Mouse (Mus musculus) bone marrow macrophage, adult 2 months (primary cell): Measurements from ENCODE around the gene Ptgds. TPM values are rescaled to one million over a fixed set of nuclear protein-coding genes. Genes with fewer than 3 reads are reported as not detected.
A peak's percentile ranks its signal among the peaks of the same experiment; 100 is the strongest.

Source experiments
- H3K27ac ChIP-seq: 2 replicates; pipeline ENCODE4 v1.5.1; 2012; ENCODE audit warnings: low read depth, low read length; ENCODE audit not compliant: insufficient read depth
- H3K4me1 ChIP-seq: 2 replicates; pipeline ENCODE4 v1.6.1; 2012; ENCODE audit warnings: low read length; ENCODE audit not compliant: control insufficient read depth, insufficient read depth
- H3K4me3 ChIP-seq: 2 replicates; pipeline ENCODE4 v1.5.1; 2012; ENCODE audit warnings: mild to moderate bottlenecking, low read length, moderate library complexity; ENCODE audit not compliant: insufficient read depth
- CTCF ChIP-seq: IDR thresholded peaks from 2 replicates; pipeline ENCODE4 v1.5.1; 2012; ENCODE audit warnings: low read depth, mild to moderate bottlenecking, low read length, moderate library complexity
- POLR2A ChIP-seq: IDR thresholded peaks from 2 replicates; pipeline ENCODE4 v1.6.1; 2012; ENCODE audit warnings: mild to moderate bottlenecking, low read depth, low read length, borderline replicate concordance
- polyA plus RNA-seq: library from polyadenylated mRNA; stranded (reverse); fragments of >200 nt; gene quantifications from 2 replicates; pipeline ENCODE4 v1.2.4, GENCODE M21; 2012; ENCODE audit not compliant: missing spikeins, insufficient read depth, insufficient read length

Gene Ptgds
- polyA plus RNA-seq, 1 experiment: not detected

DNA sequence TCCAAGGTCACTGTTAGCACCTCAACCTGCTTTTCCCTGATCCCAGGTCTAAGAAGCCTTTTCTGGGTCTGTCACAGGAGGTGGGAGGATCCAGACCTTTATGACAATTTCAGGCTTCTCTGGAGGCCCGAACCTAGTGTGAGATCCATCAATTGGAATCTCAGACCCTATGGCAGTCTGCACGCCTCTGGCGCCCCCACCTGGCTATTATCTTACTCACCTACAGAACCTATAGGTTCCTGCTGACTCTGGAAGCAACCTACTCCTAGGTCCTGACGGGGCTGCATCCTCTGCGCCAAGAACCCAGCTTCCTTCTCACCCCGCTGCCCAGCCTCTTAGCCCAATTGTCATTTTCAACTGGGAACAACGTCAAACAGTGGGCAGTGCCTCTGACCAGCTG is 13.1 kb upstream of the Ptgds start:
- H3K4me1 ChIP-seq: no peaks in the 10 kb centered on the region; the same call in 1 of the 2 replicates

GRCm38 (mm10) chr2:25480541-25480940 is 10.7 kb upstream of the Ptgds start:
- H3K4me1 ChIP-seq: no peaks in the 10 kb centered on the region; the same call in 1 of the 2 replicates
- TF ChIP-seq POLR2A (no peak), CTCF (no peak)

More for the DNA sequence above, 13.1 kb upstream of the Ptgds start:
- TF ChIP-seq POLR2A (no peak), CTCF (peak; percentile 67; the same call in 1 of the 2 replicates)
- Histone ChIP-seq H3K4me3 (no peak overlapping the region), H3K27ac (no peak overlapping the region)

DNA sequence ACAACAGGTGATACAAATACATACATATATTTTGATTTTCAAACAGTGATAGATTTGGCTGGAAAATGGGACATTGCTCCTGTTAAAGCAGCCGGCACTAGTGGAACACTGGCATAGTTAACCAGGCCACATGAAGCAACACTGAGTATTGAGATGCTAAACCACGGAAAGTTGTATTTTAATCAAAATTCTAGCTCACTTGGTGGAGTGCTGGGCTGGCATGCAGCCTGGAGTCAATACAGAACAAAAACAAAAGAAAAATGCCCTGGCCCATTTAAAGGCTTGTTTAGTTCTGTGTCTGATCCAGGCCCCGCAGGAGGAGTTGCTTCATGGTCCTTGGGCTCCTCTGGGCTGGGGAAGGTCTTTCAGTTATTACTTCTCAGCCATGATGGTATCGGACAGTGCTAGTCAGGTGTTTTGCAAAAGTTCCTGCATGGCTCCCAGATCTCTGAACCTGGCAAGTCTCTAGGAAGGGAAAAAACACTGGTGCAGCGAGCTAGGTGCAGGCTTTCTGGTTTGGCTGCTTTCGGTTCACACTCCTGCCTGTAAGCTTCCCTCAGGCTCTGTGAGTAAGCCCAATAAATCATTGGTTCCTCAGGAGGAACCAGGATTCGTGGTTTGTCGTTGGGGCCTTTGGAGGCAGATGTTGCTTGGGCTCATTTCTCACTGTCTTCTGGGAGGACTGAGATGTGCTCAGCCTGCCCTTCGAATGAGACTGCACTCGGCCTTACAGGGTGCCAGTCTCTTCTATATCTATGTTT is 9.9 kb upstream of the Ptgds start:
- H3K4me1 ChIP-seq: no peaks in the 10 kb centered on the region; the same call in 1 of the 2 replicates
- no peak overlapping the region for H3K4me3 ChIP-seq
- H3K27ac ChIP-seq: no peak overlapping the region
- TF ChIP-seq POLR2A: no peak
- no peak for TF ChIP-seq CTCF

More at GRCm38 (mm10) chr2:25480541-25480940, 10.7 kb upstream of the Ptgds start:
- Histone ChIP-seq H3K4me3 (no peak overlapping the region), H3K27ac (no peak overlapping the region)

DNA sequence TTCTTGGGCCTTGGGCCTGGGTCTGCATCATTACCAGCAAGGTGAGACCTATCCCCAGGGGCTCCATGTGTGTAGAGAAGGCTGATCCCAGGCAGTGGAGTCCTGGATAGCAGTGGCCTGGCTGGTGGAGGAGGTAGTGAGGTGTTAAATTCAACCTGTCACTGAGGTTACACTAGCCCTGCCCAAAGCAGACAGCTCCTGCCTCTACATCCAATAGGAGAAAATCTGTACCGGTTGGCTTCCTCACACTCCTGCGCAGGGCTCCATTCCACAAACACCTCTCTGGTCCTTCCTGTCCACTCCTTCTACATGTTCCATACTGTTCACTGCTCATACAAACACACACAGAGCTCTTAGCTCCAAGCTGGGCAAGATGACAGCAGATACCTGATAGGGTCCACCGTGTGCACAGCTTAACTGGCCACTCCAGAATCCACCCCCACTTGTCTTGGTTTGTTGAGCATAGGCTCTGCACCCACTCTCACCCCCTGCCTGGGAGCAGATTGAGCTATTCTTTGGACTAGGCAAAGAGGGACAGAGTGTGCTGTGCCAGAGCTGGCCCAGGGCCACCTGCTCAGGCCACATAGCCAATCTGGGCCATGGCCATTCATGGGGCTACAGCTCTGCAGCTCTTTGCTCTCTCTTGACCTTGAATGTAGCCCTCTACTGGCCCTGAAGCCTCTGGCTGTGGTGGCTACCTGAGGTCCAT is 8.3 kb upstream of the Ptgds start:
- no peak overlapping the region for H3K27ac ChIP-seq
- TF ChIP-seq POLR2A (no peak), CTCF (no peak)
- no peak overlapping the region for H3K4me3 ChIP-seq
- H3K4me1 ChIP-seq: no peaks in the 10 kb centered on the region; the same call in 1 of the 2 replicates

GRCm38 (mm10) chr2:25477541-25477940 is 7.7 kb upstream of the Ptgds start:
- no peak for TF ChIP-seq CTCF
- TF ChIP-seq POLR2A: no peak
- no peak overlapping the region for H3K4me3 ChIP-seq

GRCm38 (mm10) chr2:25472550-25472949 is 2.7 kb upstream of the Ptgds start:
- H3K4me1 ChIP-seq: no peaks in the 10 kb centered on the region
- TF ChIP-seq CTCF (no peak), POLR2A (no peak)
- H3K4me3 ChIP-seq: no peak overlapping the region
- no peak overlapping the region for H3K27ac ChIP-seq

More at GRCm38 (mm10) chr2:25477541-25477940, 7.7 kb upstream of the Ptgds start:
- no peaks in the 10 kb centered on the region; the same call in 1 of the 2 replicates for H3K4me1 ChIP-seq
- no peak overlapping the region for H3K27ac ChIP-seq

DNA sequence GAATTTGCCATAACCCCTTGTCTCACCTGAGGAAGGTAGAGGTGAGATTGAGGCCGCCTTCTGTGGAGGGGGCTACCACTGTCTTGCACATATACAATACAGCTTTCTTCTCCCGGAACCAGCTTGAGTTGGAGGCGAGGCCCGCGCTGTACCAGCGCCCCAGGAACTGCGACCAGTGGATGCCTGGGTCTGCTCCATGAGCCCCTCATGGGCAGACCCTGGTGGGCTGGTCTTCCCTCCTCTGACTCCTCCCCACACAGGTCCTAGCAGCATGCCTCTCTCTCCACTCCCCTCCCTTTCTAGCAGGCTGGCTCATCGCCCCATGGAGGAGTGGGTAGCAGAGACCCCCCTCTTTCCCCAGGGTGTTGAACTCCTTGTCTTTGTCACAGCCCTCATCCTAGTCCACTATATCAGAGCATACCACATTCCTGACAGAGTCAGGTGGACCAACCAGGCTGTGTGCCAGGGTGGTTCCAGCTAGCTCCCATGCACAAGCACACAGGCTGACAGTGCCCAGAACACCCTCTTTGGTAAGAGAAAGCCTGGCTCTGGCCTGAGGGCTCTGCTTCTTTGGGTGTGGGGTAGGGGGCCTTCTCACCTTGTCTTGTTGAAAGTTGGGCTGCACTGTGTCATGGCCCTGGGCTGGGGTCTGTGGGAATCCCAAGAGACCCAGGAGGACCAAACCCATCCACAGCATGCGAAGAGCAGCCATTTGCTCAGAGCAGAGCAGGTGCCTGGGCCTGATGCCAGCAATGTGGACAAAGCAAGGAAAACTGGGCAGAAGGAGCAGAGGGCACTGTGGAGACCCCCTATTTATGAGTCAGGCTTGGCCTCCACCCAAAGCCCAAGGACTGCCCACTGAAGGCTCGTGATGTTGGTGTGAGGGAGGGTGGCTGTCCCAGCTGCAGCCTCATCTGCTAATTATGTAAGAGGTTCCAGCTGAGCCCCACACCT is 607 bp downstream of the Ptgds start:
- H3K4me3 ChIP-seq: no peak overlapping the region
- no peak for TF ChIP-seq CTCF
- no peak for TF ChIP-seq POLR2A
- peaks cover 5% of the 10 kb centered on the region; the same call in 1 of the 2 replicates for H3K4me1 ChIP-seq
- H3K27ac ChIP-seq: no peak overlapping the region

- no peak for TF ChIP-seq CTCF
- no peak for TF ChIP-seq POLR2A
- H3K27ac ChIP-seq: no peak overlapping the region
- H3K4me1 ChIP-seq: peaks cover 5% of the 10 kb centered on the region; the same call in 1 of the 2 replicates
- no peak overlapping the region for H3K4me3 ChIP-seq
Observed at GRCm38 (mm10) chr2:25467606-25468303, 2.1 kb downstream of the Ptgds start.
